Mouse (Mus musculus) T-helper 2 cell (primary cell): ENCODE measurements around the gene Dpy30.

Experiments
- in situ Hi-C: fragments of 300-600 bp; cut with MboI, MseI; formaldehyde crosslinking; loops from one replicate; pipeline ENCODE4 v1.15.1; 2025; ENCODE audit warnings: high pct_unique_total_duplicates

Gene Dpy30

DNA sequence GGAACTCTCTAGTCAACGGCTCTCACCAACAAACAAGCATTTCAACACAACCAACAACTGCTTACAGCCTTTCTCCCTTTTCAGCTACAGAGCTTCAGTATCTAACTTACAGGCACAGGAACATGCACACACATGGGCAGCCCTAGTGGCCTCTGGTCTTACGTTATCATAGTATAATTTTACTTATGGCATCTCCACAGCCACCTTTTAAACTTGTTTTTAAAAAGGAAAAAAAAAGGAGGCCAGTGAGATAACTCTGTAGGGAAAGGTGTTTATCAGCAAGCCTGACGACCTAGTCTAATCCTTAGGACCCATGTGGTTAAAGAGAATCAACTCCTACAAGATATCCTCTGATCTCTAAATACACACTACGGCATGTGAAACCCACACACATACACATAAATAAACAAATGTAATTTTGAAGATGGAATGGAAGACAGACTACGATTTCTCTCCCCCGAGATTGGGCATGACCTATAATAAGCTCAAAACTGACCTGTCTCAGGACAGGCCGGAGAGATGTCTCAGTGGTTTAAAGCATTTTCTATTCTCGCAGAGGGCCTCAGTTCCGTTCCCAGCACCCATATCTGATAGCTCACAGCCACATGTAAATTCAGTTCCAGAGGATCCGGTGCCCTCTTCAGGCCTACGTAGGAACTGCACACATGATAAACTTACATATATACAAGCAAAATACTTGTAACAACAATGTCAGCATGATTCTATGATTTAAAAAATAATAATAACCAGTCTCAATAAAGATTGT, 56.1 kb downstream of the Dpy30 start:
- in situ Hi-C loops, result no loop called here

DNA sequence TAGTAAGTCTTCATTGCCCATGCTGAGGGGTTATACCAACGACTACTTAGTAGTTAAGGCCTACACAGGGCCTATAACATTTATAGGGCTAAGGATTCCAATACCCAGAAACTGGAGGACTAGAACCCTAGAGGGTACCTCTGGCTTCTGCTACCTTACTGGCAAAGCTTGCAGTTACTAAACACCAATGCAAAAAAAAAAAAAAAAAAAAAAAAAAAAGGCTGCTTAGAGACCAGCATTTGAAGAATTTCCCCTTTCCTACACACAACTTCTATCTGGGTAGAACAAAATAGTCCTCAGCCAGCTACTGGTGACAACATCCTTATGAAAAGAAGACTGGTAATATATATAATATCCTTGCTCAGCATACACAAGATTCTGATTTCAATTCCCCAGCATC, 58.1 kb downstream of the Dpy30 start:
- in situ Hi-C loops, result no loop called here

DNA sequence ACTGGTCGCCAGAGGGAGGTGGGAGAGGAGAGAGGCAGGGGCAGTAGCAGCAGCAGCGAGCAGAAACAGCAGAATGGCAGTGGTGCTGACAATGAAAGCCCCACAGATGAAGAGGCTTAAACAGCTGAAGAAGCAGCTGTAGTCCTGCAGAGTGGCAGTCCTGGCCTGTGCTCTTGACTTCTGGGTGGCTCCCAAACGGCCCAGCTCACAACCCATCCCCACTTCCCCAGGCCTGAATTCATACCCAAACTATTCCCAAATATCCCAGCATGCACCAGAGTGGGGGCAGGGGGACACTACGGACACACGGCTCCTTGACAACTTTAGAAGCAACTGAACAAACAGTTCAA, 58.6 kb downstream of the Dpy30 start:
- in situ Hi-C loops, result no loop called here

DNA sequence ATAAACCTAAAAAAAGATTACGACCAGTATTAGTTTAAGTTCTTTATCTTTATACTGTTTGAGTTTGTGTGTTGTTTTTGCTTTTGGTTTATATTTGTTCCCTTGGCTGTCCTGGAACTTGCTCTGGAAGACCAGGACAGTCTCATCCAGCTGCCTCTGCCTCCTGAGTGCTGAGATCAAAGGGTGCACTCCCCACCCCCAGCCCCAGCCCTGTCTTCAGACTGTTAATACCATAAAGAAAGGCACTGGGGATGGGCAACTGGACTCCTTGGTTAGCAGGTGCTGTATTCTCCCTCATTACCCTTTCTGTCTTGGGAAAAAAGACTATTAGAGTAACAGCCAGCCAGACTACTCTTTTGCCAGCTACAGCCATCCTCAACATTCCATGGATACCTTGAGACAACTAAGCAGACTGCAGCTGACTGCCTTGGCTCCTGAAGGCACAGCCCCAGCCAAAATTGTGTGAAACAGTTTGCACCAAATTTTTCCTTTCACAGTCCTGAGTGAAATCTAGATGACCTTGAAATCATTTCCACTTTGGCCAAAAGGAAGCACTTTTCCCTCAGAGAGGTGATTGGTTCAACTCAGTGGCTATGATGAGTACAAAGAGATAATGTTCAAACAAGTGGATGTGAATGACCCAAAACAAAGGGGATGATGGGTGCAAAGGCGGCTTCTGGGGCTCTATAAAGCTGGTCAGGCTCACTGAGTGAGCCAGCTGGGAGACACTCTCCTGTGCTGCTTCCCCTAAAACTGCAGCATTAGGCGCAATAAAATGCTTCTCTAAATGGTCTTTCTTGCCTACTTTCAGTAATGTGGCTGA, 59.2 kb downstream of the Dpy30 start:
- in situ Hi-C loops, result no loop called here

DNA sequence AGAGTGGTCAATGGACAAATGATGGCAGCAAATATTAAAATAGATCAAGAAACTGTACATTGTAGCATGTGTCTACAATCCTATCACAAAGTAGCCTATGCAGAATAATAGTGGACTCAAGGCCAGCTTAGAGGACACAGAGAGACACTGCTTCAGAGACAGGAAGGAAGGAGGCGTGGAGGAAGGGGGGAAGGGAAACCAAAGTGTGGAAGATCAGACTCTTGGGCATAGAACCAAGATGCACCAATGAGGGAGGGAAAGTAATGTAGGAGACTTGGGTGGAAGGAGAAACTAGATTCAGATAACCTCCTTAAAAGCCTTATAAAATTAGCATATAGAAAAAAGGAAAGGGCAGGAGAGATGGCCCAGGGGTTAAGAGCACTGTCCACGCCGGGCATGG, 61.3 kb downstream of the Dpy30 start:
- in situ Hi-C loops, result no loop called here
